Mouse (Mus musculus) spleen, adult 2 months (tissue): ENCODE data around the gene Cyp4f40.
"Not testable (repeated sequence)": the region's sequence is repeated elsewhere in the genome, so short reads cannot be mapped to it uniquely, and the experiment has no call there.

ENCODE experiments used
- CTCF ChIP-seq: fragments of 200-500 bp; IDR thresholded peaks from 2 replicates; pipeline ENCODE4 v1.5.1; 2011; ENCODE audit warnings: mild to moderate bottlenecking, inconsistent platforms; ENCODE audit not compliant: insufficient read depth, insufficient read length, insufficient replicate concordance; ENCODE audit errors: extremely low read depth
- POLR2A ChIP-seq: fragments of 200-500 bp; IDR thresholded peaks from 2 replicates; pipeline ENCODE4 v1.6.1; 2011; ENCODE audit warnings: low read depth, low read length, inconsistent platforms

GRCm38 (mm10) chr17:32722151-32722550 is 63.5 kb downstream of the Cyp4f40 start:
- TF ChIP-seq CTCF, POLR2A: not testable (repeated sequence)
